Mouse (Mus musculus) hindbrain, embryonic 11.5 days (tissue): ENCODE measurements around the gene Erlin1. TPM values are rescaled to one million over a fixed set of nuclear protein-coding genes. Genes with fewer than 3 reads are reported as not detected.

Experiments
- ATAC-seq: fragments of 200-750 bp; cut with Nextera tagmentation; 2 replicates; pipeline ENCODE4 v1.8.0; 2017; ENCODE audit warnings: mild to moderate bottlenecking, moderate TSS enrichment, moderate library complexity; ENCODE audit not compliant: low FRiP score
- DNase-seq: peaks from one replicate; pipeline ENCODE4 v3.0.0-alpha.2; 2015; ENCODE audit warnings: low spot score
- H3K27ac ChIP-seq: fragments of 300-500 bp; sonication (generic); 2 replicates; pipeline ENCODE4 v1.5.1; 2014; ENCODE audit warnings: mild to moderate bottlenecking, low read depth, low read length
- H3K27me3 ChIP-seq: fragments of 300-500 bp; sonication (generic); 2 replicates; pipeline ENCODE4 v1.6.1; 2014; ENCODE audit warnings: mild to moderate bottlenecking, low read length, moderate library complexity, mixed read lengths; ENCODE audit not compliant: control insufficient read depth, insufficient read depth
- H3K36me3 ChIP-seq: fragments of 300-500 bp; sonication (generic); 2 replicates; pipeline ENCODE4 v1.6.1; 2014; ENCODE audit warnings: mild to moderate bottlenecking, low read length, moderate library complexity, mixed read lengths; ENCODE audit not compliant: control insufficient read depth, insufficient read depth
- H3K4me1 ChIP-seq: fragments of 300-500 bp; sonication (generic); replicated peaks from 2 replicates; pipeline ENCODE4 v1.6.1; 2014; ENCODE audit warnings: low read length, mixed read lengths; ENCODE audit not compliant: control insufficient read depth, insufficient read depth
- H3K4me2 ChIP-seq: fragments of 300-500 bp; sonication (generic); replicated peaks from 2 replicates; pipeline ENCODE4 v1.6.1; 2014; ENCODE audit warnings: mild to moderate bottlenecking, low read depth, low read length
- H3K4me3 ChIP-seq: fragments of 300-500 bp; sonication (generic); 2 replicates; pipeline ENCODE4 v1.5.1; 2014; ENCODE audit warnings: low read depth, low read length
- H3K9ac ChIP-seq: fragments of 300-500 bp; sonication (generic); 2 replicates; pipeline ENCODE4 v1.6.1; 2014; ENCODE audit warnings: low read depth, low read length
- H3K9me3 ChIP-seq: fragments of 300-500 bp; sonication (generic); 2 replicates; pipeline ENCODE4 v1.6.1; 2016; ENCODE audit warnings: low read length; ENCODE audit not compliant: control insufficient read depth
- WGBS: fragments of 180-500 bp; shearing (Covaris S2); extraction: QIAGEN DNeasy Blood & Tissue Kit; methylation state at CpG from one replicate; pipeline ENCODE4 v1.1.7; 2014; 5-methylcytosine and 5-hydroxymethylcytosine counted together
- polyA plus RNA-seq: library from polyadenylated mRNA; unstranded; fragments of >200 nt; fragmentation: Nextera tagmentation; extraction: Ambion mirVana; gene quantifications from 2 replicates; pipeline ENCODE4 v1.2.1, GENCODE M21; 2014

Erlin1 gene
- polyA plus RNA-seq, 1 experiment from 2014 or later, result 15.8 TPM

DNA sequence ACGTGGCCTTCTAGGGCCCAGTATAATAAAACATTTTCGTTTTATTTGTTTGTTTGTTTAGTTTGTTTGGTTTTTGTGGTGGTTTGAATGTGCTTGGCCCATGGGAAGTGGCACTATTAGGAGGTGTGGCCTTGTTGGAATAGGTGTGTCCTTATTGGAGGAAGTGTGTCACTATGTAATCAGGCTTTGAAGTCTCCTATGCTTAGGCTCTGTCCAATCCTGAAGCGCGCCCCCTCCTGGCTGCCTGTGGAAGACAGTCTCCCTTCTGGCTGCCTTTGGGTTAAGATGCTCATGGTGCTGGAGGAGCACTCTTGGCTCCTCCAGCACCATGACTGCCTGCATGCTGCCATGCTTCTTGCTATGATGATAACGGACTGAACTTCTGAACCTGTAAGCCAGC lies 46.5 kb downstream of the Erlin1 start:
- H3K9ac ChIP-seq, result no peak overlapping the region
- DNase-seq, result peak; percentile 11
- WGBS, result 71% methylated on average over 5 of the region's 5 CpGs
- no peak overlapping the region for H3K4me3 ChIP-seq
- H3K27me3 ChIP-seq, result no peaks in the 10 kb centered on the region
- H3K4me2 ChIP-seq, result no peak overlapping the region
- no peak overlapping the region for H3K27ac ChIP-seq
- H3K4me1 ChIP-seq, result no peaks in the 10 kb centered on the region
- H3K9me3 ChIP-seq, result no peaks in the 10 kb centered on the region
- no peak for ATAC-seq
- no peaks in the 10 kb centered on the region for H3K36me3 ChIP-seq

DNA sequence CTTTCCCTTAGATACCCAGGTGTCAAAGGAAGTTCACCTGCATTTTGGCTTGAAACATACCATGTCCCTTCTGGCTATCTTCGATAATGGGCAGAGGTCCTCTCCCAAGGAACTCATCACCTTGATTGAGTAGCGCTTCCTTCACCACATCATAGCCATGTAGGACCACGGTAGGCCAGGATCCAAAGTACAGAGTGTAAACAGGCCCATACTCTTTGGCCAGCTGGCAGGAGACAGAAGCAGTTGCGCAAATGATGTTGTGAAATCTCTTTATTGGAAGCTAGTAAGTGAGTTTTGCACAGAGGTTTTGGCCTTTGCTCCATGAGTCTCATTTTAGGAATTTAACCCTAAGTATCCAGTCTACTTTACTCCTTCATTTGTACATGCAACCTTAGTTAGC lies 48.1 kb downstream of the Erlin1 start:
- DNase-seq, result no peak
- 90% methylated on average over 4 of the region's 4 CpGs for WGBS

DNA sequence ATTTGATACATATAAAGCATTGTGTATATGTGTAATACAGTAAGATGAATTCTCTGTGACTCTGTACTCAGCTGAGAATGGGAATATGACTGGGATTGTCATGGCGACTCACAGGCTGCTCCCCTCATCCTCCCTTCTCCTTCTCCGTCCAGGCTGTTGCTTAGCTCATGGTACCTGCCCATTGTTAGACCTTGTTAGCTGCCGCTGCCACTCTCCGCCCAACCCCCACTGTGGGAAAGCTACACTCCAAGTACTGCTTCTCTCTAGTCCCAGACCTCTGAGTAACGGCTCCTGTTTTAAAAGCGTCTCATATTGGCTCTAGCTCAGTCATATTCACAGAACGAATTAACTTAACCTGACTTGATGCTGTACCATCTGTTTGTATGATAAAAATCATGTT lies 49.8 kb downstream of the Erlin1 start:
- H3K9ac ChIP-seq, result no peak overlapping the region
- H3K36me3 ChIP-seq, result no peaks in the 10 kb centered on the region
- no peak overlapping the region for H3K4me2 ChIP-seq
- H3K27ac ChIP-seq, result no peak overlapping the region
- no peak for ATAC-seq
- no peaks in the 10 kb centered on the region for H3K27me3 ChIP-seq
- DNase-seq, result no peak
- 64% methylated on average over 7 of the region's 7 CpGs for WGBS
- H3K4me3 ChIP-seq, result no peak overlapping the region
- H3K9me3 ChIP-seq, result no peaks in the 10 kb centered on the region
- no peaks in the 10 kb centered on the region for H3K4me1 ChIP-seq

More for the DNA sequence above, 48.1 kb downstream of the Erlin1 start:
- Histone ChIP-seq H3K27me3 (no peaks in the 10 kb centered on the region), H3K9me3 (no peaks in the 10 kb centered on the region), H3K27ac (no peak overlapping the region), H3K9ac (no peak overlapping the region), H3K36me3 (no peaks in the 10 kb centered on the region), H3K4me3 (no peak overlapping the region), H3K4me1 (no peaks in the 10 kb centered on the region), H3K4me2 (no peak overlapping the region)
- no peak for ATAC-seq

DNA sequence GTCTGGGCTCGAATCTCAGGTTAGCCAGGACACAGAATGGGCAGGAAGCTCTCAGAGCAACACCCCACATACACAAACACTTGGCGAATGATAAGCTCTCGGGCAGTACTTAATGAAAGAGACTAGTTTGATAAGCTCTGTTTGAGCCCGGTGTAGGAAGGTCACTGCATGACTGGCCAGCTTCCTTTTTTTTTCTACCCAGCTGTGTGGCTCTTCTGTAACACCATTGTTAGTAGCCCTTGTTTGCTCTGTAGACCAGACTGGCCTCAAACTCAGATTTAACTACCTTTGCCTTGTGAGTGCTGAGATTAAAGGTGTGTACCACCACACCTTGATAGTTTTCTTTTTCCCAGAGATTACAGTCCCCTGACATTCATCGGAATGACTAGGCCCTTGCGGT lies 55.7 kb downstream of the Erlin1 start:
- WGBS, result 89% methylated on average over 6 of the region's 6 CpGs

DNA sequence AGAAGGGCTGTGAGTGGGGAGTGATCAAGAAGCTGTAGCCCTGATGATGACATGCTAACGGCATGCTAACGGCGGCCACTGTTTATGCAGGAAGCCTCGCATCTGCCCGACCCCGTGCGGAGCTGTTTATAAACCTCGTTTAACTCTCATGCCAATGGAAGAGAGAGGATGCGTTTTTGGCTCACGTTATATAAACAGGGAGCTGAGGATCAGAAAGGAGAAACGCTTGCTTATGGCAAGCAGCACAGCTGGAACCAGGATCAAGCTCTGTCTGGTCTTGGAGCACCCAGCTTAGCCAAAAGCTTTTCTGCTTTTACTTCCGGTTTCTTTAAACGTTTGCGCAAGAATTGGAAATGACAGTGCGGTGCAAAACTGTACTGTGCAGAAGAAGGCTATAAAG lies 60.8 kb downstream of the Erlin1 start:
- H3K4me1 ChIP-seq, result no peaks in the 10 kb centered on the region

More for the DNA sequence above, 55.7 kb downstream of the Erlin1 start:
- H3K36me3 ChIP-seq, result no peaks in the 10 kb centered on the region
- no peaks in the 10 kb centered on the region for H3K27me3 ChIP-seq
- no peak overlapping the region for H3K9ac ChIP-seq
- no peak overlapping the region for H3K27ac ChIP-seq
- no peaks in the 10 kb centered on the region for H3K9me3 ChIP-seq
- DNase-seq (no peak), ATAC-seq (no peak)
- no peak overlapping the region for H3K4me3 ChIP-seq
- no peak overlapping the region for H3K4me2 ChIP-seq
- H3K4me1 ChIP-seq, result no peaks in the 10 kb centered on the region

DNA sequence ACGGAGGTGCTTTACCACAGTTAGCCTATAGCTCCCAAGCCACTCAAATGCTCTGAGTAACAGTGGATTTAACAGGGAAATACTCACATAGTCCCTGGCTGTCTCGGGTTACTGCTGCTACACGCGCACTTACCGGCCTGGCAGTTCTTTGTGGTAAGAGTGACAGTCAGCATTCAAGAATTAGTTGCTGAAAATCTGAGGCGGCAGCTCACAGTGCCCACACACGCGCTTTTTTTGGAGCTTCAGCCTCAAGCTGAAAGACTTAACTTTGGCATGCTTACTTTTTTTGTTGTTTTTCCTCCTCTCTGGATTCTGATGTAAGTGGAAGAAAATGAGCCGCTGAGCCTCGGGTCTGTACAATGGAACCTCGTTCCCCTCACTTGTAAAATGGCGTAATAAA lies 62.4 kb downstream of the Erlin1 start:
- ATAC-seq (no peak), DNase-seq (no peak)
- H3K36me3 ChIP-seq, result no peaks in the 10 kb centered on the region
- 68% methylated on average over 12 of the region's 12 CpGs for WGBS
- H3K27me3 ChIP-seq, result no peaks in the 10 kb centered on the region
- H3K4me2 ChIP-seq, result no peak overlapping the region
- H3K4me3 ChIP-seq, result no peak overlapping the region
- H3K4me1 ChIP-seq, result no peaks in the 10 kb centered on the region
- no peak overlapping the region for H3K27ac ChIP-seq
- no peak overlapping the region for H3K9ac ChIP-seq
- H3K9me3 ChIP-seq, result no peaks in the 10 kb centered on the region

More for the DNA sequence above, 60.8 kb downstream of the Erlin1 start:
- Histone ChIP-seq H3K4me3 (no peak overlapping the region), H3K27me3 (no peaks in the 10 kb centered on the region), H3K36me3 (no peaks in the 10 kb centered on the region), H3K27ac (no peak overlapping the region), H3K9ac (no peak overlapping the region), H3K4me2 (no peak overlapping the region), H3K9me3 (no peaks in the 10 kb centered on the region)
- 92% methylated on average over 15 of the region's 15 CpGs for WGBS
- ATAC-seq, result no peak
- DNase-seq, result no peak

DNA sequence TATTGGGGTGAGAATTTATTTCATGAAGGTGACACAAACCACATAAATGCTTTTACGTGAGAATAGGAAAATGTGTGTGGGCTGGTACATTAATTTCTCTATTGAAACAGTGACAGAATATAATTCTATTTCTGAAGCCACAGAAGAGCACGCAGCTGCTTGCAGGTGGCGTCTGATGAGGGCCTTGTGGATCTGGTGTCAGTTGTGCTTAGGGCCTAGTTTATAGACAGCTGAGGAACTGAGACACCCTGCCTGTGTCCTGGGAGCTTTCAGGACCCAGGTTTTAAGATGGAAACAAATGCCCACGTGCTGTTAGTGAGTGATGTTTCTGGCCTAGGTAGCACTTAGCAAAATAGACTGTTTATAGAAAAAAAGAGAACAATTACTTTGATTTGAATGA lies 64.6 kb downstream of the Erlin1 start:
- Histone ChIP-seq H3K27ac (no peak overlapping the region), H3K9me3 (no peaks in the 10 kb centered on the region), H3K4me2 (no peak overlapping the region), H3K4me1 (no peaks in the 10 kb centered on the region), H3K4me3 (no peak overlapping the region), H3K9ac (no peak overlapping the region), H3K27me3 (no peaks in the 10 kb centered on the region), H3K36me3 (no peaks in the 10 kb centered on the region)
- no peak for DNase-seq
- ATAC-seq, result no peak
- 88% methylated on average over 4 of the region's 4 CpGs for WGBS

DNA sequence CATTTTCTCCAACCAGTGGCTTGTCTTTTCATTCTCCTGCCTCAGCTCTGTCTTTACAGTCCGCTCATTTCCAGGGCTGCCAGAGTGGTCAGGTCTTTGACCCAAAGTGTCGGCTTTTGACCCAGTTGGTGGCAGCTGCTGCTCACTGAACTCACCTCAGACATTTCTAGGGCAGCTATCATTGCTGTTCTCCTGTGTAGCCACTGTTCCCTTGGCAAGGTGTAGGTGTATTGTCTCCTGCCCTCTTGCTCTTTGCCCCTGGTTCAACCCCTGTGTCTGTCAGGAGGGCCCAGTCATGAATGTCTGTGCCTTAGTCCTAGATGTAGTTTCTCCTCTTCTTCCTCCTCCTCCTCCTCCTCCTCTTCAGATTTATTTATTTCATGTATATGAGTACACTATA lies 65.3 kb downstream of the Erlin1 start:
- Histone ChIP-seq H3K4me1 (no peaks in the 10 kb centered on the region), H3K36me3 (no peaks in the 10 kb centered on the region), H3K4me2 (no peak overlapping the region), H3K4me3 (no peak overlapping the region), H3K27ac (no peak overlapping the region), H3K27me3 (no peaks in the 10 kb centered on the region), H3K9ac (no peak overlapping the region), H3K9me3 (no peaks in the 10 kb centered on the region)
- DNase-seq, result no peak
- 94% methylated on average over 2 of the region's 2 CpGs for WGBS
- ATAC-seq, result no peak

DNA sequence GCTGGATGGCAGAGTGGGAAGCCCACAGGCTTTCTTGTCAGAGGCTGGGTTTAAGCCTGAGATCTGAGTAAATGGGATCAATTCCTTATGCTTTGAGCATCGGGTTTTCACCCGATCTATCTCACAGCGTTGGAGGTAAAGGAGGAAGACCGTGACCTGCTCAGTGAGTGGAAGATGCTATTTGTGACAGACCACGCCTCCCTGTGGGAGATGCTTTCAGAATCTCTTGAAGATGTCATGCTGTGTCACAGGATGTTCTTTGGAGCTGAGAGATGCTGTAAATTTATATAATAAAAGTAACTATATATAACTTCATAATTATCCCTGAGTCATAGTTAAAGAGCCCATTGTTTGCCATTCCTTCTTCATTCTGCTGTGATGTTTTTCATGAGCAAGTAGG lies 68.9 kb downstream of the Erlin1 start:
- Histone ChIP-seq H3K4me2 (no peak overlapping the region), H3K27me3 (no peaks in the 10 kb centered on the region), H3K9me3 (no peaks in the 10 kb centered on the region), H3K9ac (no peak overlapping the region), H3K4me1 (no peaks in the 10 kb centered on the region), H3K4me3 (no peak overlapping the region), H3K36me3 (no peaks in the 10 kb centered on the region), H3K27ac (no peak overlapping the region)
- WGBS, result 81% methylated on average over 5 of the region's 5 CpGs
- DNase-seq, result no peak
- no peak for ATAC-seq
